Mouse (Mus musculus) left cerebral cortex, postnatal 14 days (tissue): ENCODE results near the gene Armc2. TPM values are rescaled to one million over a fixed set of nuclear protein-coding genes. Genes with fewer than 3 reads are reported as not detected.

ENCODE experiments used
- DNase-seq, 2 experiments: peaks; one replicate each; pipeline ENCODE4 v3.0.0; 2021 to 2022; ENCODE audit warnings: low spot score in 2 of 2, mixed read lengths in 1 of 2
- intact Hi-C: fragments of 180-260 bp; cut with DNase I; formaldehyde crosslinking; loops from one replicate; pipeline ENCODE4 v1.15.1; 2025
- total RNA-seq, 2 experiments: library from RNA; stranded (reverse); gene quantifications; 2 replicates each; pipeline ENCODE4 v1.2.3; 2021

Armc2 gene
- total RNA-seq, 2 experiments from 2014 or later: 14.2 to 18.0 TPM

DNA sequence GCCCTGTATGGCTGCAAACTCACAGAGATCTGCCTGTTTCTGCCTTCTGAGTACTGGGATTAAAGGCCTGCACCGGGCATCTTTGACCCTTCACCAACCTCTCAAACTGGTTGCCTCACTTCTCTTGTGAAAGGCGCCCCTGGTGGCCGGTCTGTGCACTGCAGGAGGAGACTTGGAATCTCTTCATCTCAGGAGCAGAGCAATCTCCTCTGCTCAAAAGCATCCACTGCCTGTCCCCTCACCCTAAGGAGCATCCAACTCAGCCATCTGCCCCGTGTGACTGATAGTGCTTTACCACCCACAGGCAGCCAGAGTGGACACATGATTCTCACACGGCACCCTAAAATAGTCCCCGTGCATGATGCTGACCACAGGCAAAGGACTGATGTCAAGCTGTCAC, 84.7 kb downstream of the Armc2 start:
- intact Hi-C loops: no loop called here
- peak; percentile 60 to 78 for DNase-seq

DNA sequence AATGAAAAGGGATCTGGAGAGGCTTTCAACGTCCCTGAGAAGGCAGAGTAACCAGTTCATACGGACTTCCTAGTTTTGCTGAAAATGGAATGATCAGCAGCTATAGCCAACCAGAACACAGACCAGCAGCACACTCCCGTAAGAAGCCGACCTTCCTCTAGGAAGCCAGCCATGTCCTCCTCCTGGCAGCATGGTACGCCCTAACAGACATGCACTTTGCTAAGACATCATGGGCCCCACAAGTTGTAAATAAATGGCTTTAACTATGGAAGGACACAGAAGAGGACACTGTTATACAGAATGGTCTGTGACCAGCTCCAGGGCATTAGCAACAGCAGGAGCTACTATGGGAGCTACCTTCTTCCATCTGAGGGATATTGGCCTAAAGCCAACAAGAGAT, 85.3 kb downstream of the Armc2 start:
- intact Hi-C loops: no loop called here

DNA sequence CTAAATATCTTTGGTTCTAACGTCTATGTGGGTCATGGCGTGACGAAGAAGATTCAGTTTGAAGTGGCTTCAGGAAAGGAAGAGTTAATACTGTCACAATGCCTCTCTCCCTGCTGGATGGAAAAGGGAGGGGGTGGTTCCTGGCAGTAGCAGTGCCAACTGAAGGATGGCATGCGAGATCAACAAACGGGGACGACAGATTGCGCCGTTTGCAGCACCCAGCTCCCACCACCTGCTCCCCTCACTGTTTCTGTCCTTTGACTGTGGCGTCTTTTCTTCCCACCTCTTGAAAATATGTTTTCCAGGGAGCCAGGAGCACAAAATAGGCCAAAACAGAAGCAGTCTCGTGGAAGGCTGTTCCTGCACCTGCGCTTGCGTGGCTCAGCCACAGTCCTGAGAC, 86.3 kb downstream of the Armc2 start:
- DNase-seq: peak; percentile 81 to 87
- intact Hi-C loops: no loop called here

More for the DNA sequence above, 85.3 kb downstream of the Armc2 start:
- no peak for DNase-seq

GRCm38 (mm10) chr10:41930966-41931365, 87.3 kb downstream of the Armc2 start:
- DNase-seq: no peak
- intact Hi-C loops: no loop called here

DNA sequence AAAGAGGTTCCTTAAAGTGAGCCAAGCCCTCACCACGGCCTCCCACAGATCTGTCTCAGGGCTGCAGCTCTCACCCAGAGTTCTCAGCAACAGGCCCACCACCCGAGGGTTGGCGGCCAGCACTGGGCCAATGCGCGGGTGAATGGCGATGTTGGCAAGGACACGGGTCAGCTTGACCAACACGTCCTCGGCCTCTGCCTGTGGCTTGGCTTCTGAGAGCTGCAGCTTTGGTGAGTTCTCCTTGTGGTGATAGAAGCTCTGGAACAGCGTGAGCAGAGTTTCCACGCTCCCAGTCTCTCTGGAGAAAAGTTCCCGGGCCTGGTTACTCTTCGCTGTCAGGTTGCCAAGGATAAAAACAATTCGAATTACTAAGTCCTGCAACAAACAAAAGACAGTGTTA, 91.5 kb downstream of the Armc2 start:
- intact Hi-C loops: no loop called here
- DNase-seq: peak in 1 of 2 experiments; percentile 34

GRCm38 (mm10) chr10:41912290-41912994, 105.8 kb downstream of the Armc2 start:
- intact Hi-C loops: no loop called here

DNA sequence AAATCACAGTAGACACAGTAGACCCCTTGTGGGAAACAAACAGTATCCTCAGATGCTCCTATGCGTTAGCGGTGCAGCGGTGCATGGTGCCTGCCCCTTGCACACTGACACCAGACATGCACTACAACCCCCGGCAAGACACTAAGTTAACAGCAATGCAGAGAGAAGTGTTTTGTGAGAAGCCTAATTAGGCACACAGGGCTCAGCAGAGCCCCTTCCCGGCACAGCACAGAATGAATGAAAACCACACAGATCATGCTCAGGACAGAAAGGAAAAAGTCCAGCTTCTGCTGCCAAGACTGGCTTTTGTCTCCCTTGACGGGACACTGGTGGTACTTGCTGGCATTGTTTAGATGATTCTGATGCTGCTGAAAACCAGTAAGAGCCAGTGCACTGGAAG, 109.3 kb downstream of the Armc2 start:
- DNase-seq: no peak
- intact Hi-C loops: no loop called here

More at GRCm38 (mm10) chr10:41912290-41912994, 105.8 kb downstream of the Armc2 start:
- DNase-seq: no peak

GRCm38 (mm10) chr10:41907950-41908349, 110.3 kb downstream of the Armc2 start:
- no peak for DNase-seq
- intact Hi-C loops: no loop called here

GRCm38 (mm10) chr10:41907473-41907872, 110.8 kb downstream of the Armc2 start:
- intact Hi-C loops: no loop called here
- no peak for DNase-seq

- DNase-seq: no peak
- intact Hi-C loops: no loop called here
Observed at GRCm38 (mm10) chr10:41901864-41902263, 116.4 kb downstream of the Armc2 start.

- no peak for DNase-seq
- intact Hi-C loops: no loop called here
Observed at GRCm38 (mm10) chr10:41901456-41901855, 116.8 kb downstream of the Armc2 start.

DNA sequence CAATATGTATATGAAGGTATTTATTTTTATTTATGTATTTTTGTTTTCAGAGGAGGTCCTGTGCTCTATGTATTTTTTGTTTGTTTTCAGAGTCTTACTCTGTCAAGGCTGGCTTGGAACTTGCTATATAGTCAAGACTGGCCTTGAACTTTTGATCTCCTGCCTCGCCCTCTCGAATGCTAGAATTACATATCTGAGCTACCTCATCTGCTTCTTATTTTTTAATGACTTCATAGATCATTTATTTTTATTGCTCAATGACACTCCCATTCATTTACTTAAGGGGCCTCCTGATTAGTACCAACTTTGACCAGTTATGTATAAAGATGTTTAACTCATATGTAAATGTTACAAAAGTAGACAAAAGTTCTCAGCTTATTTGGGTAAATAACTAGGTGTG, 121.4 kb downstream of the Armc2 start:
- DNase-seq: no peak
- intact Hi-C loops: no loop called here

GRCm38 (mm10) chr10:41896425-41896824, 121.8 kb downstream of the Armc2 start:
- intact Hi-C loops: no loop called here
- no peak for DNase-seq

GRCm38 (mm10) chr10:41893433-41894411, 124.5 kb downstream of the Armc2 start:
- intact Hi-C loops: no loop called here
- DNase-seq: peak; percentile 61 to 87

DNA sequence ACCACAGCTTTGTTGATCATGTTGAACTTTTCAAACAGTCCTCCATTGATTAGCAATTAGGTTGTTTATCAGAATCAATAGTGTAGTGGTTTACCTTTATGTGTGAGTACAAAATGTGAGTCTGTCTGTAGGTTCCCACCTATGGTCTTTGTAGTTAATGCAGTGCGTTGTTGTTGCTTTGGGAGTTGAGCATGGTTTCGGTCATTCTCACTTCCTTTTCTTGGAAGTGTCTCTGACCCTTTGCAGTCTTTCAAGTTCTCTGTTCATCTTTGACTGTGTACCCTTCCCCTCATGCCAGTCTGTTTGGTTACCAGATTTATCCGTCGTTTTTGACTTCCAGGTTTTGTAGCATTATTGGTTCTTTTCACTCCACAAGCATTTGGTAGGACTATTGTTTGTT, 126.9 kb downstream of the Armc2 start:
- DNase-seq: no peak
- intact Hi-C loops: no loop called here

DNA sequence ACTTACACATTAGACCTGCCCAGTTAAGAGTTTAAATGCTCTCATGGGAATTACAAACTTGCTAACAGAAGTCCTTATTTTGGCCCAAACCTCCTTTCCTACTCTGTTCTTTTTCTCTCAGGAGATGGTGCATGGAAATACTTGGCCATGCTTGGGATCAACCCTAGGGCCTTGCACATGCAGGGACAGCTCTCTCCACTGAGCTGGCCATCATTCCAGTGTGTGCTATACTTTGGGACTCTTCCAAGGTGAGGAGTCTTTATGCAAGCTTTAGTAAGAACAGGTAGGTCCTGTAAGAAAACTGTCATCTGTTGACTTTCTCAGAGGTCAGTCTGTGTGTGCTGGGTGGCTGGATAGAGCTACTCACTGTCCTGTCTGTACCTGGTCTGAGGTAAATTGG, 127.7 kb downstream of the Armc2 start:
- intact Hi-C loops: no loop called here
- no peak for DNase-seq

GRCm38 (mm10) chr10:41889566-41889965, 128.7 kb downstream of the Armc2 start:
- no peak for DNase-seq
- intact Hi-C loops: loop anchor here (2.0 kb wide), 1 partner anchor 59 kb away; no protein-coding TSS in a partner anchor

DNA sequence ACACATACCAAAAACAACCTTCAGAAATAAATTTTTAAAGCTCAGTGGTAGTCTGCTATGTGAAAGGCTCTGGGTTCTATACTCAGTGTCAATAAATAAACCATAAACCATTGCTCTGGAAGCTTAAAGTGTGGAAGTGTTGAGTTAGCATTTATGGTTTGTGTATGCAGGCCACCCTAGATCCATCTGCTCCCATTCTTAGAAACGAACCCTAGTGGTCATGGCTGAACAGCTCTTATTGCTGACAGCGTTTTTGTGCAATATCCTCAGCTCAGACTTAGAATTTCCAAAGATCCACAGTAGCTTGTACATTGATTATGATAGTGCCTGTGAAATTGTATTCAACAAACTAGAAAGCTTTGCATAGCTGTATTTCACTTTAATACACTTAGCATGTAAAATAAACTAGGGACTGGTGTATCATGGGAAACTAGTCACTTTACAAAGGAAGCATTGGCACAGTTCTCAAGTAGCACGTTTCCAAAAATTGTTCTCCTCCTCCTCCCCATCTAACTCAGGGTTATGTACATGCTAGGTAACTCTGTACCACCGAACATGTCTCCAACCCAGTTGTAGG, 129.8 kb downstream of the Armc2 start:
- DNase-seq: peak in 1 of 2 experiments; percentile 45
- intact Hi-C loops: loop anchor here (2.0 kb wide), 1 partner anchor 58 kb away; no protein-coding TSS in a partner anchor

DNA sequence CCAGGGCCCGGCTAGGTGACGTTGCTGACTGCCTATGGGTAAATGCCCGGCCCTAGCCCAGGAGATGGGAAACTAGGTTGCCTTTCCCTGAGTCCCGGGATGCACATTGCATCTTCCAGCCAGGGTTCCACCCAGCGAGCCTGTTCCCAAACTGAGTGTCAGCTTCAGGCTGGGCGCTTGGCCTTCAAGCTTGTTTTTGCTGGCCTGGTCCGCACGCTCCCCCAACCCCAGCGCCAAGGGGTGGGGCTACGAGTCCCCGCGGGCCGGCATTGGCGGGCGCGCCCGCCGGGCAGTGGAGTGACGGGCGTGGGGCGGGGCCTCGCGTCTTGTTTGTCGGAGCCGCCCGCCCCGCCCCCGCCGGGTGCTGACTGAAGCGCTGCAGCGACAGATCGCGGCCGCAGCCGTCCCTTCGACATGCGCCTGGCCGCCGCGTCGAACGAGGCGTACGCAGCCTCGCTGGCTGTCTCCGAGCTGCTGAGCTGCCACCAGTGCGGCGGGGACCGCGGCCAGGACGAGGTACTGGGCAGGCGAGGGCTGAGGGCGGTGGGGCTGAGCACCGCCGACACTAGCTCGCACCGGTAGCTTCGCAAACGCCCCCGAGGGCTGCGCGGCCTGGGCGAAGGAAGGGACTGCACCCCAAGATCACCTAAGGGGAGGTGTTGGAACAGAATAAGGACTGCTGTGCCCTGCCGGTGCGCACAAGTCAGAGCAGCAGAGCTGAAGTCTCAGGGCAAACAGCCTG, 131.0 kb downstream of the Armc2 start:
- peak; percentile 93 to 96 for DNase-seq
- intact Hi-C loops: no loop called here
